ENCODE assay signal across 8 mouse cellular contexts in genomic region chr11:101464211-101465100, GRCm38 (mm10). TPM values are rescaled to one million over a fixed set of nuclear protein-coding genes. Genes with fewer than 3 reads are reported as not detected.
DNase-seq lines count a peak whose midpoint lies in the region; ATAC-seq and TF ChIP-seq lines count a peak whose summit lies in the region.

Gene Rnd2, plus strand, starts transcription at chr11:101464999.

- H3K4me3 ChIP-seq in hindbrain, embryonic 14.5 days (replicated peaks; ENCODE audit: low read length): peak within 1 kb of the TSS; percentile 64
- H3K4me3 ChIP-seq in limb, embryonic 12.5 days (replicated peaks): peak within 1 kb of the TSS; percentile 83
- H3K4me3 ChIP-seq in myocyte: peak within 1 kb of the TSS; percentile 97

- TF ChIP-seq POLR2A in myocyte (IDR thresholded peaks at IDR 0.05; ENCODE audit: insufficient read length, low read depth): no peak

- 9% methylated on average over 12 of the region's 12 CpGs for WGBS in hindbrain, embryonic 14.5 days
- WGBS in limb, embryonic 12.5 days: 6% methylated on average over 12 of the region's 12 CpGs

- peak; percentile 0; the same call in 1 of the 2 replicates for ATAC-seq in common myeloid progenitor, adult 5-6 weeks (replicated peaks; ENCODE audit: low read depth, poor library complexity, severe bottlenecking)
- ATAC-seq in hindbrain, embryonic 14.5 days (ENCODE audit: low FRiP score): no peak
- no peak for ATAC-seq in limb, embryonic 12.5 days (ENCODE audit: insufficient number of reproducible peaks, insufficient read depth, low FRiP score, low TSS enrichment, low read depth)

- DNase-seq in thymus, postnatal 4 days: peak; percentile 54
- DNase-seq in thymus, postnatal 14 days: no peak
- DNase-seq in hindbrain, embryonic 14.5 days (ENCODE audit: low spot score): no peak
- no peak for DNase-seq in ovary, postnatal 10 days (ENCODE audit: low spot score)
- DNase-seq in embryo, embryonic 10.5 days (ENCODE audit: low spot score): no peak

- peaks cover 40% of the 10 kb centered on the region for H3K4me1 ChIP-seq in hindbrain, embryonic 14.5 days (replicated peaks; ENCODE audit: control insufficient read depth, insufficient read depth, low read length)
- peaks cover 48% of the 10 kb centered on the region for H3K4me1 ChIP-seq in limb, embryonic 12.5 days (replicated peaks)

- H3K4me2 ChIP-seq in hindbrain, embryonic 14.5 days (replicated peaks): peak within 1 kb of the TSS; percentile 80
- peak within 1 kb of the TSS; percentile 94 for H3K4me2 ChIP-seq in limb, embryonic 12.5 days
- H3K4me2 ChIP-seq in myocyte (ENCODE audit: low read depth): peak within 1 kb of the TSS; percentile 83

- H3K36me3 ChIP-seq in hindbrain, embryonic 14.5 days (replicated peaks; ENCODE audit: control insufficient read depth, insufficient read depth): peaks cover 37% of the 10 kb centered on the region
- H3K36me3 ChIP-seq in limb, embryonic 12.5 days: peaks cover 27% of the 10 kb centered on the region
- peaks cover 24% of the 10 kb centered on the region for H3K36me3 ChIP-seq in myocyte (ENCODE audit: control insufficient read depth, insufficient read depth)

- no peaks in the 10 kb centered on the region for H3K27me3 ChIP-seq in hindbrain, embryonic 14.5 days (ENCODE audit: control insufficient read depth, insufficient read depth, low read length)
- H3K27me3 ChIP-seq in limb, embryonic 12.5 days: peaks cover 12% of the 10 kb centered on the region; the same call in 1 of the 2 replicates
- H3K27me3 ChIP-seq in myocyte (ENCODE audit: control insufficient read depth, insufficient read depth, insufficient read length): no peaks in the 10 kb centered on the region

- peak within 1 kb of the TSS; percentile 94 for H3K27ac ChIP-seq in hindbrain, embryonic 14.5 days
- H3K27ac ChIP-seq in limb, embryonic 12.5 days: peak within 1 kb of the TSS; percentile 84

- peak within 1 kb of the TSS; percentile 54 for H3ac ChIP-seq in myocyte (ENCODE audit: control insufficient read depth, insufficient read length)

- no peaks in the 10 kb centered on the region for H3K9me3 ChIP-seq in hindbrain, embryonic 14.5 days (ENCODE audit: control insufficient read depth, low read length)
- no peaks in the 10 kb centered on the region for H3K9me3 ChIP-seq in limb, embryonic 12.5 days

- H3K9ac ChIP-seq in hindbrain, embryonic 14.5 days: peak within 1 kb of the TSS; percentile 84
- peak within 1 kb of the TSS; percentile 71 for H3K9ac ChIP-seq in limb, embryonic 12.5 days (replicated peaks)

- H3K79me2 ChIP-seq in myocyte (ENCODE audit: control insufficient read depth, insufficient read depth): peaks cover 20% of the 10 kb centered on the region

TF ChIP-seq in myocyte, 11 proteins besides CTCF, POLR2A, EP300 and RAD21:
- no peak for TF ChIP-seq CEBPB (IDR thresholded peaks at IDR 0.05; ENCODE audit: insufficient read depth, poor library complexity, severe bottlenecking)
- TF ChIP-seq USF1 (IDR thresholded peaks at IDR 0.05; ENCODE audit: low read depth): no peak
- TF ChIP-seq TCF3 (IDR thresholded peaks at IDR 0.05; ENCODE audit: insufficient read length, low read depth): no peak
- no peak for TF ChIP-seq SRF (IDR thresholded peaks at IDR 0.05; ENCODE audit: control insufficient read depth, insufficient read length, low read depth)
- TF ChIP-seq POLR2AphosphoS2 (IDR thresholded peaks at IDR 0.05; ENCODE audit: insufficient read length, low read depth): no peak
- no peak for TF ChIP-seq MYOG (IDR thresholded peaks at IDR 0.05; ENCODE audit: control insufficient read depth in 1 of 3, insufficient read depth in 1 of 3, insufficient read length in 2 of 3, low read depth in 2 of 3)
- no peak for TF ChIP-seq MAX (IDR thresholded peaks at IDR 0.05; ENCODE audit: low read depth)
- no peak for TF ChIP-seq MYOD1 (IDR thresholded peaks at IDR 0.05; ENCODE audit: control insufficient read depth in 1 of 3, insufficient read length in 2 of 3, low read depth in 2 of 3)
- no peak for TF ChIP-seq E2F4 (IDR thresholded peaks at IDR 0.05; ENCODE audit: insufficient read depth)
- no peak for TF ChIP-seq REST (IDR thresholded peaks at IDR 0.05; ENCODE audit: insufficient read depth, insufficient read length)
- TF ChIP-seq TCF12 (IDR thresholded peaks at IDR 0.05; ENCODE audit: insufficient read depth, poor library complexity, severe bottlenecking): no peak

RNA-seq across cellular contexts. Expression of gene Rnd2, which starts in this region (rescaled TPM):
- total RNA-seq in common myeloid progenitor, adult 5-6 weeks (2017): 2.8 and 3.1 TPM in 2 replicates
- polyA plus RNA-seq in hindbrain, embryonic 14.5 days (2014; fragmentation: Nextera tagmentation; extraction: Ambion mirVana): 51.0 and 52.5 TPM in 2 replicates
- polyA plus RNA-seq in limb, embryonic 12.5 days (2016; fragmentation: Nextera tagmentation; extraction: Ambion mirVana): 9.7 and 10.2 TPM in 2 replicates
- 20.9 TPM for polyA plus RNA-seq in myocyte (2012; fragmentation: generic; extraction: Trizol)
